Mouse (Mus musculus) megakaryocyte, embryonic 14.5 days (primary cell): ENCODE measurements around the gene Calcoco2.

Source experiments
- FLI1 ChIP-seq: IDR thresholded peaks from 2 replicates; pipeline ENCODE4 v1.6.1; 2012; ENCODE audit warnings: low read length, inconsistent platforms, mixed read lengths
- GATA1 ChIP-seq: IDR thresholded peaks from 3 replicates; pipeline ENCODE4 v1.6.1; 2012; ENCODE audit warnings: mixed read lengths, low read length, inconsistent platforms, borderline replicate concordance

- TF ChIP-seq GATA1: no peak
- no peak for TF ChIP-seq FLI1
Measured at GRCm38 (mm10) chr11:96068231-96068630, 43.5 kb downstream of the Calcoco2 start.
